Mouse (Mus musculus) spleen, adult 2 months (tissue): ENCODE results near the gene Zfp385b. TPM values are rescaled to one million over a fixed set of nuclear protein-coding genes. Genes with fewer than 3 reads are reported as not detected.

Experiments
- DNase-seq, 2 experiments: peaks; one replicate each; pipeline versions ENCODE4 v3.0.0 to v3.0.0-alpha.2; 2012 to 2021; ENCODE audit warnings: low spot score in 2 of 2, low read depth in 1 of 2
- H3K27ac ChIP-seq: fragments of 200-500 bp; 2 replicates; pipeline ENCODE4 v1.5.1; 2012; ENCODE audit warnings: low read length, inconsistent platforms; ENCODE audit not compliant: insufficient read depth
- H3K27me3 ChIP-seq: fragments of 200-500 bp; 2 replicates; pipeline ENCODE4 v1.6.1; 2012; ENCODE audit warnings: mild to moderate bottlenecking, moderate library complexity, low read length, inconsistent platforms; ENCODE audit not compliant: control insufficient read depth, insufficient read depth
- H3K36me3 ChIP-seq: fragments of 200-500 bp; 2 replicates; pipeline ENCODE4 v1.6.1; 2012; ENCODE audit warnings: mild to moderate bottlenecking, low read length, inconsistent platforms; ENCODE audit not compliant: control insufficient read depth, insufficient read depth
- H3K4me1 ChIP-seq: fragments of 200-500 bp; 2 replicates; pipeline ENCODE4 v1.6.1; 2011; ENCODE audit warnings: inconsistent platforms; ENCODE audit not compliant: control insufficient read depth, insufficient read depth, insufficient read length
- H3K4me3 ChIP-seq: fragments of 200-500 bp; 2 replicates; pipeline ENCODE4 v1.5.1; 2011; ENCODE audit warnings: mild to moderate bottlenecking, inconsistent platforms; ENCODE audit not compliant: insufficient read depth, insufficient read length; ENCODE audit errors: extremely low read depth
- CTCF ChIP-seq: fragments of 200-500 bp; IDR thresholded peaks from 2 replicates; pipeline ENCODE4 v1.5.1; 2011; ENCODE audit warnings: mild to moderate bottlenecking, inconsistent platforms; ENCODE audit not compliant: insufficient read depth, insufficient read length, insufficient replicate concordance; ENCODE audit errors: extremely low read depth
- POLR2A ChIP-seq: fragments of 200-500 bp; IDR thresholded peaks from 2 replicates; pipeline ENCODE4 v1.6.1; 2011; ENCODE audit warnings: low read depth, low read length, inconsistent platforms
- WGBS: fragments of 180-500 bp; shearing (Covaris S2); methylation state at CpG from one replicate; pipeline ENCODE4 v1.1.7; 2018; 5-methylcytosine and 5-hydroxymethylcytosine counted together
- polyA plus RNA-seq: library from polyadenylated mRNA; depleted of rRNA; stranded (reverse); fragments of >200 nt; gene quantifications from 2 replicates; pipeline ENCODE4 v1.2.3, GENCODE M21; 2012

Zfp385b gene
- polyA plus RNA-seq, 1 experiment = not detected

DNA sequence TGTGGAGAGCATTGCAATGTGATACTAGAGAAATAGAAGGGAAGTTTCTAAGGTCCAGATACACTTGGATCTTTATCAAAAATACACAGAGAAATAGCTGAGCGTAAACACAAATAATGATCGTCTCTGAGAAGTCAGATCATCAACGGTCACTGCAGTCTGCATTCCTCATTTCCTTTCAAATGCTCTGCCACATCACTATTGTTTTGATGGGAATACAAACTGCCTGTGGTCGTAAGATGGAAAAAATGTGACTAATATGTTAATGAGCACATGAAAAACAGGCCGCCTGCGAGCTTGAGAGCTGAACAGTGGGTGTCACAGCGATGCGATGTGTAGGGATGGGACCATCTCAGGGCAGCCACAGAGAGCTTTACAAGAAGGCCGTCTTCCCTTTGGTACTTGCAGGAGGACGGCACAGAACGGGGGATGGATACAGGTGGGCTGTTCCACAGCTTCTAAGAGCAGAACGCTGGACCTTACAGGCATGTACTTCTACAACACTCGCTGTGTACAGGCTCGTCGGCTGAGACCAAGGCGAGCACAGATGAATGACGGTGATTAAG, 51.0 kb downstream of the Zfp385b start:
- no peak overlapping the region for H3K4me3 ChIP-seq
- no peaks in the 10 kb centered on the region for H3K4me1 ChIP-seq
- no peaks in the 10 kb centered on the region for H3K27me3 ChIP-seq
- no peak overlapping the region for H3K27ac ChIP-seq
- WGBS = 85% methylated on average over 17 of the region's 17 CpGs
- no peaks in the 10 kb centered on the region for H3K36me3 ChIP-seq
- TF ChIP-seq POLR2A (no peak), CTCF (no peak)
- DNase-seq = no peak

DNA sequence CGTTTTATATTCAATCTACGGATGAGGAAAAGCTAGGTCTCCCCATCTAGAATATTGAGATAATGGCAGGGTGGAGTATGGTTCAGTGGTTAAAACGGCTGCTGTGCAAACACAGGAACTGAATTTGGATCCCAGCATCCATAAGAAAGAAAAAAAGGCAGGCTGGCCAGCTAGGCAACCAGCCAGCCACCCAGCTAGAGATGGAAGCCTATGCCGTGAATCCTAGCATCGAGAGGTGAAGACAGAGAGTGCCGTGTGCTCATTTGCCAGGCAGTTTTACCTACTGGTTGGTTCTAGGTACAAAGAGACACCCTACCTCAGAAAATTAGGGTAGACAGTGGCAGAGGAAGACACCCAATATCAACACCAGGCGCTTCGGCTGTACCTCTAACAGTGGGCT, 57.5 kb downstream of the Zfp385b start:
- Histone ChIP-seq H3K4me3 (no peak overlapping the region), H3K36me3 (no peaks in the 10 kb centered on the region), H3K4me1 (no peaks in the 10 kb centered on the region), H3K27ac (no peak overlapping the region), H3K27me3 (no peaks in the 10 kb centered on the region)
- 93% methylated on average over 8 of the region's 8 CpGs for WGBS
- TF ChIP-seq CTCF (no peak), POLR2A (no peak)
- DNase-seq = no peak

DNA sequence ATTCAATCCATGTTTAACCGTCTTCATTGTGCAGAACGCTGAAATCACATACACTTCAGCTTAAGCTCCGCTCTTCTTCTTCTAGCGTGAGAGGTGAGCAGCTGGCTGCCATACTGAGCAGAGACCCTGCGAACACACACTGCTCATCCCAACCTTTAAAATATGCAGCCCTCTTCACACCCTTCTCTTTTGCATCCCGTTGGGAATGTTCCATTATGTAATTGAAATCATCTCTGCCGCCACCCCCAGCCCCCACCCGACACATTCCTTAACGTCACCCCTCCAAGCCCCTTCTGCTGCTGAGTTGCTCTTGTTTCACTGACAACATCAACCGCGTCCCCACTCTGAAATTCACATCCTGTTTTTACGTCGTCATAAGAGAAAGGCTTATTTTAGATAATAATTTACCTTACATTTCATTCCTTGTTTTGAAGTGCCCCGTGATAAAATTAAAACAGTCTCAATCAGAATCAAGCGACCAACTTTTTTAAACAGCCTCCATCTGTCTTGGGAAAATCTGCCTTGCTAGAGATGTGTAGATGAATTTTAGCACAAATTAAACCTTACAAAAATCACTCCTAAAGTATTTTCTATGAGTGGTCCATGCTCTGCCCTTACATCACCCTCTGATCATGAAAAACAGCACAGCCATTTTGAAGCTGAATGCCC, 60.9 kb downstream of the Zfp385b start:
- DNase-seq = no peak
- H3K4me1 ChIP-seq = no peaks in the 10 kb centered on the region
- WGBS = 87% methylated on average over 15 of the region's 15 CpGs
- TF ChIP-seq CTCF = no peak
- TF ChIP-seq POLR2A = no peak
- H3K27me3 ChIP-seq = no peaks in the 10 kb centered on the region
- no peak overlapping the region for H3K27ac ChIP-seq
- no peaks in the 10 kb centered on the region for H3K36me3 ChIP-seq
- H3K4me3 ChIP-seq = no peak overlapping the region

DNA sequence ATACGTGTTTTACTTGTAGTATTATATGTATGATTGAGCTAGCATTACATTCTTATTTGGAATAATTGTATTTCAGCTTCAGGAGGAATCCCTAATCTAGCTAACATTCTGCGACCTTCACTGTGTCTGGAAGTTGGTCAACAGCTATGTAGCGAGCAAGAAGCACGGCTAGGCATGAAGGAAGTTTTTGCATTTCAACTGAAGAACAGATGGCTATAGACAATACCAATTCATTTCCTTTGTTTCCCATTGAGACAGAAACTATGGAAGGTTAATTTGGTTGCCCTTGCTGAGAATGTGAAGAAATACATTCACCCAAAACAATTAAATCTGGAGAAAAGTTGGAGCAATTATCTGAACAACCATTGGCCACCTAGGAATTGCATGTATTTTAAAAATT, 66.9 kb downstream of the Zfp385b start:
- DNase-seq = no peak
- H3K36me3 ChIP-seq = no peaks in the 10 kb centered on the region
- no peak for TF ChIP-seq CTCF
- TF ChIP-seq POLR2A = no peak
- no peak overlapping the region for H3K27ac ChIP-seq
- no peaks in the 10 kb centered on the region for H3K27me3 ChIP-seq
- no peaks in the 10 kb centered on the region for H3K4me1 ChIP-seq
- H3K4me3 ChIP-seq = no peak overlapping the region
- WGBS = 75% methylated on average over 4 of the region's 4 CpGs

DNA sequence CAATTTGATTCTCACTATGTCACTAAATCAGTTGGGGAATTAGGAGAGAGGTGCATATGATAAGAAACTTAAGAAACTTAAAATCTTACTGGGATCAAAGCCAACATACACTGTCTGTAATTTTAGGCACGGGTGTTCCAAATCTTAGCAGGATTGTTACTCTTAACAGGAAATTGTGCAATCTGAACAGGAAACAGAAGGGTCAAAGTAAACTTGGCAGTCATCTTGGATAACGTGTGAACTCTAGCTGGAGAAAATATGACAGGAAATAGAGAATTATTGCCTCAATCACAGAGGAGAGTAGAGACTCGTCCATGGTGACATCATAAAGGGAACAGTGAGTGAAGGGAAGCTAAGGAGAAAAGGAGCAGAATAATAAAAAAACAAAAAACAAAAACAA, 69.8 kb downstream of the Zfp385b start:
- TF ChIP-seq POLR2A (no peak), CTCF (no peak)
- Histone ChIP-seq H3K36me3 (no peaks in the 10 kb centered on the region), H3K4me1 (no peaks in the 10 kb centered on the region), H3K4me3 (no peak overlapping the region), H3K27me3 (no peaks in the 10 kb centered on the region), H3K27ac (no peak overlapping the region)
- DNase-seq = no peak
- 13% methylated on average over 3 of the region's 3 CpGs for WGBS

DNA sequence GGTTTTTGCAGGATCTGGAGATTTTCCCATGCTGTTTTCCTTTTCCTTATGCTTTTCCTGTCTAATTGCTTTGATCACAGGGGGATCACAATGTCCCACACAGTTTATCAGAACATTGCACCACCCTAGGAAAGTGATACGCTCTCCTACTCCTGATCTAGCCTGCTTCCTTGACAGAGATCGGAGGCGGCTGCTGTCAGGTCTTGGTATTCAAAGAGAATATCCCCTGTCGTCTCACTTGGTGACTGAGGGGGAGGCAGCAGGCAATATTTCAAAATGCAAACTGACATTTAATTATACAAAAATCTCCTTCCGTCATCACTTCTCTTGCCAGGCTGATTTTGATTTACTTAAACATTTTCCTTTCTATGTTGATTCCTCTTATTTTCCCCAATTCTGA, 73.0 kb downstream of the Zfp385b start:
- WGBS = 89% methylated on average over 5 of the region's 5 CpGs

DNA sequence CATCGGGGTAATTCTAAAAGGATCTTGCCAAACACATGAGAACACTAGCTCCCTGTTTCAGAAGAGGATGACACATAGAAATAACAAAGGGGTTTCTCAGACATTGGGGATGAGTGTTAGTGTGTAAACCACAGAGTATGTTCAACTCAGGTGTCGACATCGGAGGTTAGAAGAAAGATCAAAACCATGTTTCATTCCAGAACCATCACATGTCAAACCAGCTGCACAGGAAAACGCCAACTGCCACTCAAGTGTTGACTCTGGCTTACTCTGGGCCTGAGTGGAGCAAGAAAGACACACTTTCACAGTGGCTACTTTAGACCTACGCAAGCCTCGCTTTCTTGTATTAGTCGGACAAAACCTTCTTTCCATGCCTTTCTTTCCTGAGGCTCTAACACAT, 74.2 kb downstream of the Zfp385b start:
- no peak for TF ChIP-seq CTCF
- no peak for TF ChIP-seq POLR2A
- DNase-seq = no peak
- no peaks in the 10 kb centered on the region for H3K36me3 ChIP-seq
- no peak overlapping the region for H3K4me3 ChIP-seq
- H3K27me3 ChIP-seq = no peaks in the 10 kb centered on the region
- H3K27ac ChIP-seq = no peak overlapping the region
- WGBS = 88% methylated on average over 7 of the region's 7 CpGs
- H3K4me1 ChIP-seq = no peaks in the 10 kb centered on the region

More for the DNA sequence above, 73.0 kb downstream of the Zfp385b start:
- Histone ChIP-seq H3K27ac (no peak overlapping the region), H3K36me3 (no peaks in the 10 kb centered on the region), H3K4me3 (no peak overlapping the region), H3K4me1 (no peaks in the 10 kb centered on the region), H3K27me3 (no peaks in the 10 kb centered on the region)
- TF ChIP-seq CTCF (no peak), POLR2A (no peak)
- no peak for DNase-seq
